Mouse (Mus musculus): ENCODE results near the gene Gabrb1. TPM values are rescaled to one million over a fixed set of nuclear protein-coding genes. Genes with fewer than 3 reads are reported as not detected.

Gene Gabrb1
- total and polyA plus RNA-seq, 2 experiments, result not detected

GRCm38 (mm10) chr5:72175530-72175929, 517.6 kb downstream of the Gabrb1 start:
- no peak overlapping the region for H3K4me3 ChIP-seq (ENCODE audit: insufficient read depth, low read depth, low read length)
- no peaks in the 10 kb centered on the region for H3K79me2 ChIP-seq (ENCODE audit: control insufficient read depth, insufficient read depth, low read length)
- H3K36me3 ChIP-seq (ENCODE audit: control insufficient read depth, insufficient read depth, low read length), result no peaks in the 10 kb centered on the region
- 43% methylated on average over 7 of the region's 7 CpGs for WGBS
- no peak for DNase-seq (ENCODE audit: extremely low read depth, low read depth, low spot score)
- H3K27ac ChIP-seq (replicated peaks; ENCODE audit: insufficient read depth, low read depth, low read length), result no peak overlapping the region
- TF ChIP-seq CTCF (IDR thresholded peaks at IDR 0.05; ENCODE audit: low read depth, low read length) (no peak), POLR2A (IDR thresholded peaks at IDR 0.05; ENCODE audit: extremely low read depth, insufficient read depth, low read length) (no peak)
- no peaks in the 10 kb centered on the region for H3K27me3 ChIP-seq (ENCODE audit: control insufficient read depth, insufficient read depth, low read length)
- H3K4me1 ChIP-seq (ENCODE audit: control insufficient read depth, insufficient read depth, low read length), result no peaks in the 10 kb centered on the region
- no peak overlapping the region for H3K9ac ChIP-seq (ENCODE audit: low read depth, low read length)

- H3K27me3 ChIP-seq (ENCODE audit: control insufficient read depth, insufficient read depth, low read length), result no peaks in the 10 kb centered on the region
- H3K27ac ChIP-seq (replicated peaks; ENCODE audit: insufficient read depth, low read depth, low read length), result no peak overlapping the region
- no peaks in the 10 kb centered on the region for H3K36me3 ChIP-seq (ENCODE audit: control insufficient read depth, insufficient read depth, low read length)
- no peak for TF ChIP-seq POLR2A (IDR thresholded peaks at IDR 0.05; ENCODE audit: extremely low read depth, insufficient read depth, low read length)
- no peak for TF ChIP-seq CTCF (IDR thresholded peaks at IDR 0.05; ENCODE audit: low read depth, low read length)
- no peak for DNase-seq (ENCODE audit: extremely low read depth, low read depth, low spot score)
- H3K4me3 ChIP-seq (ENCODE audit: insufficient read depth, low read depth, low read length), result no peak overlapping the region
- 48% methylated on average over 1 of the region's 1 CpGs for WGBS
- H3K79me2 ChIP-seq (ENCODE audit: control insufficient read depth, insufficient read depth, low read length), result no peaks in the 10 kb centered on the region
- no peak overlapping the region for H3K9ac ChIP-seq (ENCODE audit: low read depth, low read length)
- no peaks in the 10 kb centered on the region for H3K4me1 ChIP-seq (ENCODE audit: control insufficient read depth, insufficient read depth, low read length)
Observed at GRCm38 (mm10) chr5:72181194-72181593, 523.3 kb downstream of the Gabrb1 start.

- DNase-seq (ENCODE audit: extremely low read depth, low read depth, low spot score), result no peak
- 84% methylated on average over 4 of the region's 4 CpGs for WGBS
- TF ChIP-seq CTCF (IDR thresholded peaks at IDR 0.05; ENCODE audit: low read depth, low read length) (no peak), POLR2A (IDR thresholded peaks at IDR 0.05; ENCODE audit: extremely low read depth, insufficient read depth, low read length) (no peak)
- H3K9ac ChIP-seq (ENCODE audit: low read depth, low read length), result no peak overlapping the region
- H3K27ac ChIP-seq (replicated peaks; ENCODE audit: insufficient read depth, low read depth, low read length), result no peak overlapping the region
- H3K4me1 ChIP-seq (ENCODE audit: control insufficient read depth, insufficient read depth, low read length), result no peaks in the 10 kb centered on the region
- no peaks in the 10 kb centered on the region for H3K27me3 ChIP-seq (ENCODE audit: control insufficient read depth, insufficient read depth, low read length)
- no peaks in the 10 kb centered on the region for H3K36me3 ChIP-seq (ENCODE audit: control insufficient read depth, insufficient read depth, low read length)
- H3K4me3 ChIP-seq (ENCODE audit: insufficient read depth, low read depth, low read length), result no peak overlapping the region
- no peaks in the 10 kb centered on the region for H3K79me2 ChIP-seq (ENCODE audit: control insufficient read depth, insufficient read depth, low read length)
Observed at GRCm38 (mm10) chr5:72182804-72183203, 524.9 kb downstream of the Gabrb1 start.

- no peak overlapping the region for H3K9ac ChIP-seq (ENCODE audit: low read depth, low read length)
- peak; percentile 40 for DNase-seq (ENCODE audit: extremely low read depth, low read depth, low spot score)
- H3K4me3 ChIP-seq (ENCODE audit: insufficient read depth, low read depth, low read length), result no peak overlapping the region
- H3K27ac ChIP-seq (replicated peaks; ENCODE audit: insufficient read depth, low read depth, low read length), result no peak overlapping the region
- no peaks in the 10 kb centered on the region for H3K27me3 ChIP-seq (ENCODE audit: control insufficient read depth, insufficient read depth, low read length)
- 83% methylated on average over 6 of the region's 6 CpGs for WGBS
- H3K36me3 ChIP-seq (ENCODE audit: control insufficient read depth, insufficient read depth, low read length), result no peaks in the 10 kb centered on the region
- no peak for TF ChIP-seq POLR2A (IDR thresholded peaks at IDR 0.05; ENCODE audit: extremely low read depth, insufficient read depth, low read length)
- no peaks in the 10 kb centered on the region for H3K79me2 ChIP-seq (ENCODE audit: control insufficient read depth, insufficient read depth, low read length)
- H3K4me1 ChIP-seq (ENCODE audit: control insufficient read depth, insufficient read depth, low read length), result no peaks in the 10 kb centered on the region
Observed at GRCm38 (mm10) chr5:72183929-72184328, 526.0 kb downstream of the Gabrb1 start.

- H3K36me3 ChIP-seq (ENCODE audit: control insufficient read depth, insufficient read depth, low read length), result no peaks in the 10 kb centered on the region
- WGBS, result 84% methylated on average over 13 of the region's 13 CpGs
- H3K79me2 ChIP-seq (ENCODE audit: control insufficient read depth, insufficient read depth, low read length), result no peaks in the 10 kb centered on the region
- no peaks in the 10 kb centered on the region for H3K4me1 ChIP-seq (ENCODE audit: control insufficient read depth, insufficient read depth, low read length)
- peak overlapping the region; percentile 36; the same call in 1 of the 2 replicates for H3K27ac ChIP-seq (replicated peaks; ENCODE audit: insufficient read depth, low read depth, low read length)
- TF ChIP-seq POLR2A (IDR thresholded peaks at IDR 0.05; ENCODE audit: extremely low read depth, insufficient read depth, low read length) (no peak), CTCF (IDR thresholded peaks at IDR 0.05; ENCODE audit: low read depth, low read length) (no peak)
- no peaks in the 10 kb centered on the region for H3K27me3 ChIP-seq (ENCODE audit: control insufficient read depth, insufficient read depth, low read length)
- H3K9ac ChIP-seq (ENCODE audit: low read depth, low read length), result no peak overlapping the region
- H3K4me3 ChIP-seq (ENCODE audit: insufficient read depth, low read depth, low read length), result no peak overlapping the region
- DNase-seq (ENCODE audit: extremely low read depth, low read depth, low spot score), result no peak
Observed at GRCm38 (mm10) chr5:72184437-72185100, 526.7 kb downstream of the Gabrb1 start.

GRCm38 (mm10) chr5:72191154-72191553, 533.2 kb downstream of the Gabrb1 start:
- no peaks in the 10 kb centered on the region for H3K27me3 ChIP-seq (ENCODE audit: control insufficient read depth, insufficient read depth, low read length)
- no peaks in the 10 kb centered on the region for H3K4me1 ChIP-seq (ENCODE audit: control insufficient read depth, insufficient read depth, low read length)
- H3K4me3 ChIP-seq (ENCODE audit: insufficient read depth, low read depth, low read length), result no peak overlapping the region
- no peaks in the 10 kb centered on the region for H3K79me2 ChIP-seq (ENCODE audit: control insufficient read depth, insufficient read depth, low read length)
- WGBS, result 87% methylated on average over 7 of the region's 7 CpGs
- TF ChIP-seq CTCF (IDR thresholded peaks at IDR 0.05; ENCODE audit: low read depth, low read length) (no peak), POLR2A (IDR thresholded peaks at IDR 0.05; ENCODE audit: extremely low read depth, insufficient read depth, low read length) (no peak)
- no peak for DNase-seq (ENCODE audit: extremely low read depth, low read depth, low spot score)
- no peaks in the 10 kb centered on the region for H3K36me3 ChIP-seq (ENCODE audit: control insufficient read depth, insufficient read depth, low read length)
- no peak overlapping the region for H3K27ac ChIP-seq (replicated peaks; ENCODE audit: insufficient read depth, low read depth, low read length)
- H3K9ac ChIP-seq (ENCODE audit: low read depth, low read length), result no peak overlapping the region
